Mouse (Mus musculus): ENCODE data around the gene Rab30. TPM values are rescaled to one million over a fixed set of nuclear protein-coding genes. Genes with fewer than 3 reads are reported as not detected.

The Rab30 gene
- total and polyA plus RNA-seq, 3 experiments: 39.1 to 105 (median 66.2) TPM

DNA sequence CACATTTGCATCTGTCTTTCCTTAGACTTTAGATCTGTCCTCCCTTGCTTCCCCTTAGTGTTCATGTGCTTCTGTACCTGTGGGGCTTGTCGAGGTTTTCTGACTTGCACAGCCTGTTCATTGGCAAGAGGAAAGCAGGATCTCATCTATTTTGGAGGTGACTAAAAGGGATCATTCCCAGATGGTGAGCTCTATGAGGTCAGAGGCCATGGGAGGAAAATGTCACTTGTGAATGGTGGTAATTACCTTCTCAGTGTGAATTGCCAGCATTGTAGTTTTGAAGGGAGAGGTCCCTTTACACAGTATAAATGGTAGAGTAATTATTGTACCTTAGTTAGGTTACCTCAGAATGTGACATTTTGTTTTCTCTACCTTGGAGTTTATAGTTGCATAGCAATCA lies 148.8 kb downstream of the Rab30 start:
- Histone ChIP-seq H3K36me3 (replicated peaks in 1 of 2; ENCODE audit: control insufficient read depth in 1 of 2, insufficient read depth in 1 of 2, low read length in 1 of 2) (peaks cover 0 to 49% of the 10 kb centered on the region in 2 experiments), H3K4me2 (ENCODE audit: insufficient read depth, low read depth, poor library complexity, severe bottlenecking) (no peak overlapping the region), H3K4me1 (ENCODE audit: control insufficient read depth in 1 of 2, insufficient read depth in 2 of 2) (peaks cover 0 to 7% of the 10 kb centered on the region in 2 experiments; a peak in 1 of 4 replicates), H3K4me3 (replicated peaks in 1 of 3; ENCODE audit: low read depth in 2 of 3, low read length in 2 of 3, poor library complexity in 1 of 3) (no peak overlapping the region), H3K27ac (ENCODE audit: insufficient read depth, low read depth) (no peak overlapping the region), H3K79me2 (replicated peaks; ENCODE audit: control insufficient read depth, extremely low read depth, insufficient read depth, poor library complexity, severe bottlenecking) (no peaks in the 10 kb centered on the region), H3K27me3 (replicated peaks) (no peaks in the 10 kb centered on the region), H3K9ac (ENCODE audit: insufficient read depth, low read depth) (no peak overlapping the region), H3K9me3 (replicated peaks; ENCODE audit: low read length) (no peaks in the 10 kb centered on the region)
- in situ Hi-C loops (cut with MboI; ENCODE audit: low pct_ligation_motif_present, low pct_unique_long_range_greater_than_20kb, low sequenced_read_pairs): loop anchor here (10.0 kb wide), 1 partner anchor 75 kb away; no protein-coding TSS in a partner anchor
- DNase-seq (ENCODE audit: extremely low read depth): no peak
- TF ChIP-seq ELF1 (IDR thresholded peaks at IDR 0.05; ENCODE audit: low read depth, low read length) (no peak), MXI1 (IDR thresholded peaks at IDR 0.05; ENCODE audit: low read depth, low read length) (no peak), HCFC1 (IDR thresholded peaks at IDR 0.05; ENCODE audit: low read depth, low read length) (no peak), IRF4 (IDR thresholded peaks at IDR 0.05; ENCODE audit: low read depth, low read length) (no peak), RAD21 (IDR thresholded peaks at IDR 0.05; ENCODE audit: low read depth, low read length) (no peak), CTCF (conservative IDR thresholded peaks at IDR 0.05 in 1 of 2, IDR thresholded peaks at IDR 0.05 in 1 of 2; ENCODE audit: low read depth in 2 of 2, low read length in 2 of 2) (no peak), ZC3H11A (IDR thresholded peaks at IDR 0.05; ENCODE audit: low read depth, low read length) (no peak), ZKSCAN1 (IDR thresholded peaks at IDR 0.05; ENCODE audit: borderline replicate concordance, low read depth, low read length) (no peak), NRF1 (IDR thresholded peaks at IDR 0.05; ENCODE audit: low read depth, low read length) (no peak), NELFE (IDR thresholded peaks at IDR 0.05; ENCODE audit: low read depth, low read length) (no peak), UBTF (IDR thresholded peaks at IDR 0.05; ENCODE audit: low read depth, low read length) (no peak), PAX5 (IDR thresholded peaks at IDR 0.05; ENCODE audit: low read length) (no peak), ETS1 (conservative IDR thresholded peaks at IDR 0.05; ENCODE audit: low read depth, low read length) (no peak), SIN3A (IDR thresholded peaks at IDR 0.05; ENCODE audit: low read length) (no peak), POLR2AphosphoS2 (IDR thresholded peaks at IDR 0.05; ENCODE audit: low read depth, low read length) (no peak)
- dilution Hi-C loops (cut with MboI; ENCODE audit: extremely low pct_ligation_motif_present, extremely low pct_unique_long_range_greater_than_20kb, low sequenced_read_pairs): no loop called here

GRCm38 (mm10) chr7:92890618-92891230 lies 149.3 kb downstream of the Rab30 start:
- Histone ChIP-seq H3K27ac (ENCODE audit: insufficient read depth, low read depth) (no peak overlapping the region), H3K9me3 (replicated peaks; ENCODE audit: low read length) (no peaks in the 10 kb centered on the region), H3K79me2 (replicated peaks; ENCODE audit: control insufficient read depth, extremely low read depth, insufficient read depth, poor library complexity, severe bottlenecking) (no peaks in the 10 kb centered on the region), H3K27me3 (replicated peaks) (no peaks in the 10 kb centered on the region), H3K9ac (ENCODE audit: insufficient read depth, low read depth) (no peak overlapping the region), H3K36me3 (replicated peaks in 1 of 2; ENCODE audit: control insufficient read depth in 1 of 2, insufficient read depth in 1 of 2, low read length in 1 of 2) (peaks cover 0 to 46% of the 10 kb centered on the region in 2 experiments), H3K4me3 (replicated peaks in 1 of 3; ENCODE audit: low read depth in 2 of 3, low read length in 2 of 3, poor library complexity in 1 of 3) (no peak overlapping the region), H3K4me1 (ENCODE audit: control insufficient read depth in 1 of 2, insufficient read depth in 2 of 2) (peaks cover 0 to 5% of the 10 kb centered on the region in 2 experiments; a peak in 1 of 4 replicates), H3K4me2 (ENCODE audit: insufficient read depth, low read depth, poor library complexity, severe bottlenecking) (no peak overlapping the region)
- no peak for TF ChIP-seq MEF2A (IDR thresholded peaks at IDR 0.05; ENCODE audit: borderline replicate concordance, low read depth, low read length)
- dilution Hi-C loops (cut with MboI; ENCODE audit: extremely low pct_ligation_motif_present, extremely low pct_unique_long_range_greater_than_20kb, low sequenced_read_pairs): no loop called here
- no peak for DNase-seq (ENCODE audit: extremely low read depth)
- in situ Hi-C loops (cut with MboI; ENCODE audit: low pct_ligation_motif_present, low pct_unique_long_range_greater_than_20kb, low sequenced_read_pairs): loop anchor here (10.0 kb wide), 1 partner anchor 74 kb away; no protein-coding TSS in a partner anchor
